Mouse (Mus musculus): ENCODE measurements around the gene Cst13. TPM values are rescaled to one million over a fixed set of nuclear protein-coding genes. Genes with fewer than 3 reads are reported as not detected.

Cst13 gene
- polyA plus RNA-seq, 1 experiment from 2014 or later, result not detected

- Histone ChIP-seq H3K4me3 (ENCODE audit: low read depth, low read length) (no peak within 1 kb of the TSS), H3K36me3 (replicated peaks; ENCODE audit: control insufficient read depth, insufficient read depth, low read depth, low read length) (no peaks in the 10 kb centered on the region), H3K27me3 (ENCODE audit: control insufficient read depth, insufficient read depth, low read length) (no peaks in the 10 kb centered on the region), H3K4me1 (ENCODE audit: control insufficient read depth, insufficient read depth, low read length) (no peaks in the 10 kb centered on the region), H3K9me3 (replicated peaks; ENCODE audit: control insufficient read depth, low read length) (no peaks in the 10 kb centered on the region), H3K27ac (replicated peaks; ENCODE audit: low read depth, low read length) (no peak within 1 kb of the TSS), H3K4me2 (ENCODE audit: low read depth, low read length) (no peak within 1 kb of the TSS), H3K9ac (replicated peaks; ENCODE audit: low read length) (no peak within 1 kb of the TSS)
- 53% methylated on average over 2 of the region's 2 CpGs for WGBS
- DNase-seq (ENCODE audit: low spot score) (no peak), ATAC-seq (replicated peaks; ENCODE audit: insufficient number of reproducible peaks, low FRiP score, low TSS enrichment, low read depth) (no peak)
These were observed 45.1 kb downstream of the Cst13 start, which contains the start of gene 9230104L09Rik for GRCm38 (mm10) chr2:148864966-148865365. Gene 9230104L09Rik, minus strand, starts transcription at chr2:148865038.

GRCm38 (mm10) chr2:148868959-148869358 is 49.1 kb downstream of the Cst13 start:
- Histone ChIP-seq H3K27me3 (ENCODE audit: control insufficient read depth, insufficient read depth, low read length) (no peaks in the 10 kb centered on the region), H3K4me3 (ENCODE audit: low read depth, low read length) (no peak overlapping the region), H3K4me1 (ENCODE audit: control insufficient read depth, insufficient read depth, low read length) (peaks cover 3% of the 10 kb centered on the region), H3K9me3 (replicated peaks; ENCODE audit: control insufficient read depth, low read length) (no peaks in the 10 kb centered on the region), H3K4me2 (ENCODE audit: low read depth, low read length) (no peak overlapping the region), H3K27ac (replicated peaks; ENCODE audit: low read depth, low read length) (no peak overlapping the region), H3K9ac (replicated peaks; ENCODE audit: low read length) (no peak overlapping the region), H3K36me3 (replicated peaks; ENCODE audit: control insufficient read depth, insufficient read depth, low read depth, low read length) (no peaks in the 10 kb centered on the region; the same call in 1 of the 2 replicates)
- DNase-seq (ENCODE audit: low spot score) (no peak), ATAC-seq (replicated peaks; ENCODE audit: insufficient number of reproducible peaks, low FRiP score, low TSS enrichment, low read depth) (no peak)
- WGBS, result 79% methylated on average over 1 of the region's 1 CpGs

- H3K27ac ChIP-seq (replicated peaks; ENCODE audit: low read depth, low read length), result no peak overlapping the region
- H3K4me1 ChIP-seq (ENCODE audit: control insufficient read depth, insufficient read depth, low read length), result peaks cover 3% of the 10 kb centered on the region
- DNase-seq (ENCODE audit: low spot score), result no peak
- no peak for ATAC-seq (replicated peaks; ENCODE audit: insufficient number of reproducible peaks, low FRiP score, low TSS enrichment, low read depth)
- no peak overlapping the region for H3K9ac ChIP-seq (replicated peaks; ENCODE audit: low read length)
- no peak overlapping the region for H3K4me2 ChIP-seq (ENCODE audit: low read depth, low read length)
- no peaks in the 10 kb centered on the region; the same call in 1 of the 2 replicates for H3K36me3 ChIP-seq (replicated peaks; ENCODE audit: control insufficient read depth, insufficient read depth, low read depth, low read length)
- H3K27me3 ChIP-seq (ENCODE audit: control insufficient read depth, insufficient read depth, low read length), result no peaks in the 10 kb centered on the region
- H3K4me3 ChIP-seq (ENCODE audit: low read depth, low read length), result no peak overlapping the region
- WGBS, result 83% methylated on average over 3 of the region's 3 CpGs
- H3K9me3 ChIP-seq (replicated peaks; ENCODE audit: control insufficient read depth, low read length), result no peaks in the 10 kb centered on the region
These were observed 50.6 kb downstream of the Cst13 start for GRCm38 (mm10) chr2:148870526-148870925.

- Histone ChIP-seq H3K27me3 (ENCODE audit: control insufficient read depth, insufficient read depth, low read length) (no peaks in the 10 kb centered on the region), H3K36me3 (replicated peaks; ENCODE audit: control insufficient read depth, insufficient read depth, low read depth, low read length) (no peaks in the 10 kb centered on the region; the same call in 1 of the 2 replicates), H3K4me1 (ENCODE audit: control insufficient read depth, insufficient read depth, low read length) (peaks cover 3% of the 10 kb centered on the region), H3K9me3 (replicated peaks; ENCODE audit: control insufficient read depth, low read length) (no peaks in the 10 kb centered on the region), H3K4me2 (ENCODE audit: low read depth, low read length) (peak overlapping the region; percentile 44), H3K9ac (replicated peaks; ENCODE audit: low read length) (no peak overlapping the region), H3K27ac (replicated peaks; ENCODE audit: low read depth, low read length) (no peak overlapping the region), H3K4me3 (ENCODE audit: low read depth, low read length) (no peak overlapping the region)
- 79% methylated on average over 4 of the region's 4 CpGs for WGBS
- ATAC-seq (replicated peaks; ENCODE audit: insufficient number of reproducible peaks, low FRiP score, low TSS enrichment, low read depth) (no peak), DNase-seq (ENCODE audit: low spot score) (no peak)
These were observed 53.0 kb downstream of the Cst13 start for GRCm38 (mm10) chr2:148872860-148873259.

GRCm38 (mm10) chr2:148874224-148874616 is 54.3 kb downstream of the Cst13 start:
- H3K27ac ChIP-seq (replicated peaks; ENCODE audit: low read depth, low read length), result no peak overlapping the region

GRCm38 (mm10) chr2:148874617-148875334 is 54.9 kb downstream of the Cst13 start:
- Histone ChIP-seq H3K27me3 (ENCODE audit: control insufficient read depth, insufficient read depth, low read length) (no peaks in the 10 kb centered on the region), H3K9me3 (replicated peaks; ENCODE audit: control insufficient read depth, low read length) (no peaks in the 10 kb centered on the region), H3K36me3 (replicated peaks; ENCODE audit: control insufficient read depth, insufficient read depth, low read depth, low read length) (no peaks in the 10 kb centered on the region; the same call in 1 of the 2 replicates), H3K9ac (replicated peaks; ENCODE audit: low read length) (peak overlapping the region; percentile 90), H3K4me3 (ENCODE audit: low read depth, low read length) (peak overlapping the region; percentile 91), H3K27ac (replicated peaks; ENCODE audit: low read depth, low read length) (peak overlapping the region; percentile 76), H3K4me1 (ENCODE audit: control insufficient read depth, insufficient read depth, low read length) (peaks cover 3% of the 10 kb centered on the region), H3K4me2 (ENCODE audit: low read depth, low read length) (peak overlapping the region; percentile 44)
- peak; percentile 64 for ATAC-seq (replicated peaks; ENCODE audit: insufficient number of reproducible peaks, low FRiP score, low TSS enrichment, low read depth)
- WGBS, result 1% methylated on average over 34 of the region's 34 CpGs
- peak; percentile 42 for DNase-seq (ENCODE audit: low spot score)

More at GRCm38 (mm10) chr2:148874224-148874616, 54.3 kb downstream of the Cst13 start:
- no peak for DNase-seq (ENCODE audit: low spot score)
- ATAC-seq (replicated peaks; ENCODE audit: insufficient number of reproducible peaks, low FRiP score, low TSS enrichment, low read depth), result 0 out of 2 replicates have a peak, but pooled peaks have one; percentile 5
- no peaks in the 10 kb centered on the region for H3K27me3 ChIP-seq (ENCODE audit: control insufficient read depth, insufficient read depth, low read length)
- peak overlapping the region; percentile 91 for H3K4me3 ChIP-seq (ENCODE audit: low read depth, low read length)
- H3K36me3 ChIP-seq (replicated peaks; ENCODE audit: control insufficient read depth, insufficient read depth, low read depth, low read length), result no peaks in the 10 kb centered on the region; the same call in 1 of the 2 replicates
- H3K4me2 ChIP-seq (ENCODE audit: low read depth, low read length), result peak overlapping the region; percentile 44
- peaks cover 3% of the 10 kb centered on the region for H3K4me1 ChIP-seq (ENCODE audit: control insufficient read depth, insufficient read depth, low read length)
- peak overlapping the region; percentile 90 for H3K9ac ChIP-seq (replicated peaks; ENCODE audit: low read length)
- H3K9me3 ChIP-seq (replicated peaks; ENCODE audit: control insufficient read depth, low read length), result no peaks in the 10 kb centered on the region
- WGBS, result 47% methylated on average over 3 of the region's 3 CpGs

GRCm38 (mm10) chr2:148875335-148875811 is 55.5 kb downstream of the Cst13 start, which contains the start of gene Cst3:
Gene Cst3, minus strand, starts transcription at chr2:148875692.
- H3K27me3 ChIP-seq (ENCODE audit: control insufficient read depth, insufficient read depth, low read length), result no peaks in the 10 kb centered on the region
- peak within 1 kb of the TSS; percentile 44 for H3K4me2 ChIP-seq (ENCODE audit: low read depth, low read length)
- no peaks in the 10 kb centered on the region for H3K9me3 ChIP-seq (replicated peaks; ENCODE audit: control insufficient read depth, low read length)
- ATAC-seq (replicated peaks; ENCODE audit: insufficient number of reproducible peaks, low FRiP score, low TSS enrichment, low read depth), result peak; percentile 97
- peak within 1 kb of the TSS; percentile 90 for H3K9ac ChIP-seq (replicated peaks; ENCODE audit: low read length)
- H3K27ac ChIP-seq (replicated peaks; ENCODE audit: low read depth, low read length), result peak within 1 kb of the TSS; percentile 76
- H3K4me1 ChIP-seq (ENCODE audit: control insufficient read depth, insufficient read depth, low read length), result peaks cover 3% of the 10 kb centered on the region
- H3K4me3 ChIP-seq (ENCODE audit: low read depth, low read length), result peak within 1 kb of the TSS; percentile 91
- H3K36me3 ChIP-seq (replicated peaks; ENCODE audit: control insufficient read depth, insufficient read depth, low read depth, low read length), result no peaks in the 10 kb centered on the region; the same call in 1 of the 2 replicates
- 0% methylated on average over 18 of the region's 19 CpGs for WGBS
- peak; percentile 92 for DNase-seq (ENCODE audit: low spot score)

All from embryonic facial prominence, embryonic 11.5 days (tissue).